Mouse (Mus musculus) lung, embryonic 14.5 days (tissue): ENCODE measurements around the gene Pbrm1. TPM values are rescaled to one million over a fixed set of nuclear protein-coding genes. Genes with fewer than 3 reads are reported as not detected.
A peak's percentile ranks its signal among the peaks of the same experiment; 100 is the strongest.

ENCODE experiments used
- ATAC-seq: fragments of 200-750 bp; cut with Nextera tagmentation; 2 replicates; pipeline ENCODE4 v1.8.0; 2017; ENCODE audit warnings: mild to moderate bottlenecking, moderate TSS enrichment, moderate library complexity; ENCODE audit not compliant: insufficient read depth
- DNase-seq: peaks from one replicate; pipeline ENCODE4 v3.0.0-alpha.2; 2015
- H3K27ac ChIP-seq: fragments of 300-500 bp; sonication (generic); 2 replicates; pipeline ENCODE4 v1.5.1; 2014; ENCODE audit warnings: low read depth, mild to moderate bottlenecking, moderate library complexity
- H3K27me3 ChIP-seq: fragments of 300-500 bp; sonication (generic); 2 replicates; pipeline ENCODE4 v1.6.1; 2014; ENCODE audit warnings: low read length, control low read depth; ENCODE audit not compliant: insufficient read depth
- H3K36me3 ChIP-seq: fragments of 300-500 bp; sonication (generic); 2 replicates; pipeline ENCODE4 v1.6.1; 2014; ENCODE audit warnings: control low read depth; ENCODE audit not compliant: insufficient read depth
- H3K4me1 ChIP-seq: fragments of 300-500 bp; sonication (generic); 2 replicates; pipeline ENCODE4 v1.6.1; 2014; ENCODE audit warnings: antibody characterized with exemption, control low read depth; ENCODE audit not compliant: insufficient read depth
- H3K4me2 ChIP-seq: fragments of 300-500 bp; sonication (generic); 2 replicates; pipeline ENCODE4 v1.6.1; 2014; ENCODE audit warnings: mild to moderate bottlenecking
- H3K4me3 ChIP-seq: fragments of 300-500 bp; sonication (generic); 2 replicates; pipeline ENCODE4 v1.5.1; 2014; ENCODE audit warnings: low read depth, low read length
- H3K9ac ChIP-seq: fragments of 300-500 bp; sonication (generic); 2 replicates; pipeline ENCODE4 v1.6.1; 2014
- H3K9me3 ChIP-seq: fragments of 300-500 bp; sonication (generic); 2 replicates; pipeline ENCODE4 v1.6.1; 2016; ENCODE audit warnings: low read depth, low read length, control low read depth
- CTCF ChIP-seq: IDR thresholded peaks from 2 replicates; pipeline ENCODE4 v1.5.1; 2016; ENCODE audit warnings: antibody characterized with exemption, low read depth
- WGBS: fragments of 180-500 bp; shearing (Covaris S2); extraction: QIAGEN DNeasy Blood & Tissue Kit; methylation state at CpG from one replicate; pipeline ENCODE4 v1.1.7; 2014; 5-methylcytosine and 5-hydroxymethylcytosine counted together
- polyA plus RNA-seq: library from polyadenylated mRNA; unstranded; fragments of >200 nt; fragmentation: Nextera tagmentation; extraction: Ambion mirVana; gene quantifications from 2 replicates; pipeline ENCODE4 v1.2.1, GENCODE M21; 2014

Pbrm1 gene
- polyA plus RNA-seq, 1 experiment from 2014 or later: 110 TPM

DNA sequence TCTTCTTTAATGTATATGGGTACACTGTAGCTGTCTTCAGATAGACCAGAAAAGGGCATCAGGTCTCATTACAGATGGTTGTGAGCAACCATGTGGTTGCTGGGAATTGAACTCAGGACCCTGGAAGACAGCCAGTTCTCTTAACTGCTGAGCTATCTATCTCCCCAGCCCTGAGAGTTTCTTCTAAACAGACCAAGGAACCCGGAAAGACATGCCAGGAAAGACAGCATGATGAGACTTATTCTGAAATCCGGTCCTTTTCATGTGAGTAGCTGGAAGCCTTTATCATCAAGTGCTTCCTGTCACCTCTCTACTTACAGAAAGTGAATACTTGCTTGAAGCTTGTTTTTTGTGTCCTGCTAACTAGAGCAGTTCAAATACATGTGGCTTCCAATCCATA lies 14.4 kb upstream of the Pbrm1 start:
- Histone ChIP-seq H3K27me3 (no peaks in the 10 kb centered on the region), H3K4me1 (0 out of 2 replicates have a peak, but pooled peaks cover 4% of the 10 kb centered on the region), H3K9me3 (no peaks in the 10 kb centered on the region), H3K4me2 (no peak overlapping the region), H3K4me3 (no peak overlapping the region), H3K9ac (no peak overlapping the region), H3K27ac (no peak overlapping the region), H3K36me3 (peaks cover 25% of the 10 kb centered on the region)
- DNase-seq (no peak), ATAC-seq (no peak)
- 60% methylated on average over 2 of the region's 2 CpGs for WGBS
- TF ChIP-seq CTCF: no peak

DNA sequence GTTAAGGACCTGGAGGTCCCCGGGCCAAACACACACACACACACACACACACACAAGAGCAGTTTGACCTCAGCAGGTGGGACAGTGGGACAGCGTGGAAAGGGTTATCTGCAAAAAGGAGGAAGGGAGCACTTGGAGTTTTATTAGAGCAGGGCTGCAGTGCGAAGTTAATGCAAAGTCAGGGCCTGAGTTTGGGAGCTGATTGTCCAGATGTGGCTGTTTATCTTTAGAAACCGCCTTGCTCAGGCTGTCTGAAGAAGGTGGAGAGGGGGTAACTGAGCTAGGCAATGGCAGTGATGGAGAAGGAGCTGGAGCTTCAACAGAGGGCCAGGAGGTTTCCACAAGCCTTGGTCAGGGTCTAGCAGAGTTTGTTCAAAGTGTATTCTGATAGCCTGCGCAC lies 12.2 kb upstream of the Pbrm1 start:
- Histone ChIP-seq H3K27ac (no peak overlapping the region), H3K4me1 (0 out of 2 replicates have a peak, but pooled peaks cover 4% of the 10 kb centered on the region), H3K9ac (no peak overlapping the region), H3K27me3 (no peaks in the 10 kb centered on the region), H3K4me2 (no peak overlapping the region), H3K9me3 (no peaks in the 10 kb centered on the region), H3K36me3 (peaks cover 47% of the 10 kb centered on the region), H3K4me3 (no peak overlapping the region)
- WGBS: 68% methylated on average over 5 of the region's 5 CpGs
- TF ChIP-seq CTCF: no peak
- ATAC-seq (no peak), DNase-seq (no peak)

DNA sequence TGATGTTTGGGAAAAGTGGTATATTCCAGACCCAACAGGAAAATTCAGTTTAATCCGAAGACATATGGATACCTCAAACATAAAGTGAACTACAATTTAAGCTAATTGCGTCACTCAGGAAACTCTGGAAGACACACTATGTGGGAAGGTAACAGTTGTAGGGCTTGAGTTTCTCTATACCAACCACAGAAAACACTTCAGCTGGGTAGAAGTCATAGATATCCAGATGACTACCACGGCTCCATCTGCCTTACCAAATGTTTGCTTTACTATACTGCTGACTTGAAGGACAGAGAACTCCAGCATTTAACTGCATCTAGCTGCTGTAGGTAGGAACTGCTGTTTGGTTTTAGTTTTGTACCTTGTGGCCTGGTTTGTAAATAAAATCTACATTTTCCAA lies 7.3 kb upstream of the Pbrm1 start:
- Histone ChIP-seq H3K4me2 (no peak overlapping the region), H3K9ac (no peak overlapping the region), H3K27ac (no peak overlapping the region), H3K9me3 (no peaks in the 10 kb centered on the region), H3K4me1 (no peaks in the 10 kb centered on the region), H3K4me3 (no peak overlapping the region), H3K36me3 (peaks cover 90% of the 10 kb centered on the region), H3K27me3 (no peaks in the 10 kb centered on the region)
- WGBS: 89% methylated on average over 3 of the region's 3 CpGs
- ATAC-seq (no peak), DNase-seq (no peak)
- TF ChIP-seq CTCF: no peak

DNA sequence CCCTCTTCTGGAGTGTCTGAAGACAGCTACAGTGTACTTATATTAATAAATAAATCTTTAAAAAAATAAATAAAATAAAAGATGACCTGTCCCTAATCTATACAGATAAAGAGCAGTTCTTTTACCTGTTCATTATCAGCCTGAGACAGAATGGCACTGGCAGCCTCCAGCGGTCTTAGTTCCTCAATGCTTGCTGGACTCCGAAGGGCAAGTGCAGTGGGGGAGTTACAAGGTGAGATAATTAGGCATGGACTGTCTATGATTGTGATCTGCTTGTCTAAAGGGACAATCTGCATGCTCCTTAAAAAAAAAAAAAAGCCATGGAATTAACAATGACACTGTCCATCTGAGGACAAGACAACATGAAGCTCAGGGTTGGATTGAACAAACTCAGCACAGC lies 5.0 kb upstream of the Pbrm1 start:
- H3K4me2 ChIP-seq: no peak overlapping the region
- no peak overlapping the region for H3K9ac ChIP-seq
- TF ChIP-seq CTCF: no peak
- 99% methylated on average over 2 of the region's 2 CpGs for WGBS
- DNase-seq (no peak), ATAC-seq (no peak)
- no peaks in the 10 kb centered on the region for H3K27me3 ChIP-seq
- H3K36me3 ChIP-seq: peaks cover 89% of the 10 kb centered on the region
- H3K27ac ChIP-seq: no peak overlapping the region
- no peak overlapping the region for H3K4me3 ChIP-seq
- no peaks in the 10 kb centered on the region for H3K9me3 ChIP-seq
- no peaks in the 10 kb centered on the region; the same call in 1 of the 2 replicates for H3K4me1 ChIP-seq

GRCm38 (mm10) chr14:31016063-31016462 lies 2.9 kb upstream of the Pbrm1 start:
- H3K27me3 ChIP-seq: no peaks in the 10 kb centered on the region
- H3K9me3 ChIP-seq: no peaks in the 10 kb centered on the region
- no peak for TF ChIP-seq CTCF
- ATAC-seq (no peak), DNase-seq (no peak)
- H3K4me3 ChIP-seq: no peak overlapping the region
- H3K4me1 ChIP-seq: no peaks in the 10 kb centered on the region; the same call in 1 of the 2 replicates
- WGBS: 68% methylated on average over 1 of the region's 1 CpGs
- no peak overlapping the region for H3K9ac ChIP-seq
- no peak overlapping the region for H3K4me2 ChIP-seq
- peaks cover 68% of the 10 kb centered on the region for H3K36me3 ChIP-seq
- H3K27ac ChIP-seq: no peak overlapping the region

GRCm38 (mm10) chr14:31017854-31018253 lies 1.1 kb upstream of the Pbrm1 start:
- Histone ChIP-seq H3K9ac (peak overlapping the region; percentile 90), H3K27me3 (no peaks in the 10 kb centered on the region), H3K9me3 (no peaks in the 10 kb centered on the region), H3K4me2 (peak overlapping the region; percentile 77), H3K36me3 (peaks cover 62% of the 10 kb centered on the region), H3K27ac (no peak overlapping the region), H3K4me1 (no peaks in the 10 kb centered on the region; the same call in 1 of the 2 replicates), H3K4me3 (peak overlapping the region; percentile 90)
- ATAC-seq (no peak), DNase-seq (peak; percentile 71)
- WGBS: 1% methylated on average over 2 of the region's 2 CpGs
- TF ChIP-seq CTCF: peak; percentile 53

GRCm38 (mm10) chr14:31019331-31020205 lies 630 bp downstream of the Pbrm1 start:
- peak; percentile 89 for DNase-seq
- Histone ChIP-seq H3K36me3 (peaks cover 59% of the 10 kb centered on the region), H3K4me3 (peak overlapping the region; percentile 90), H3K27ac (peak overlapping the region; percentile 98), H3K9me3 (no peaks in the 10 kb centered on the region), H3K4me1 (no peaks in the 10 kb centered on the region; the same call in 1 of the 2 replicates), H3K27me3 (no peaks in the 10 kb centered on the region), H3K4me2 (peak overlapping the region; percentile 77), H3K9ac (peak overlapping the region; percentile 90)
- no peak for TF ChIP-seq CTCF
- 3% methylated on average over 29 of the region's 56 CpGs for WGBS
- ATAC-seq: peak; percentile 94
